Mouse (Mus musculus) MEL (cell line): ENCODE results near the gene Pam16.

Experiments used
- CTCF ChIP-seq, 3 experiments: IDR thresholded peaks in 2 of 3; conservative IDR thresholded peaks in 1 of 3; 2 replicates each; pipeline ENCODE4 v1.5.1; 2011 to 2012; ENCODE audit warnings: low read length in 3 of 3, low read depth in 2 of 3, mild to moderate bottlenecking in 2 of 3, improper control_type of control experiment in 1 of 3, inconsistent platforms in 1 of 3, mixed read lengths in 1 of 3, moderate library complexity in 1 of 3; ENCODE audit not compliant: control insufficient read depth in 1 of 3, insufficient read depth in 1 of 3, poor library complexity in 1 of 3, severe bottlenecking in 1 of 3
- GATA1 ChIP-seq: IDR thresholded peaks from 2 replicates; pipeline ENCODE4 v1.6.1; 2011; ENCODE audit warnings: low read depth, low read length, improper control_type of control experiment
- MYC ChIP-seq: IDR thresholded peaks from 2 replicates; pipeline ENCODE4 v1.6.1; 2011; ENCODE audit warnings: low read depth, mild to moderate bottlenecking, low read length, improper control_type of control experiment, moderate library complexity
- POLR2A ChIP-seq, 2 experiments: IDR thresholded peaks; 2 replicates each; pipeline ENCODE4 v1.6.1; 2011 to 2012; ENCODE audit warnings: low read length in 2 of 2, mild to moderate bottlenecking in 2 of 2, control low read depth in 1 of 2, improper control_type of control experiment in 1 of 2, low read depth in 1 of 2, moderate library complexity in 1 of 2; ENCODE audit not compliant: control insufficient read depth in 1 of 2, insufficient read depth in 1 of 2, poor library complexity in 1 of 2
- SIN3A ChIP-seq: IDR thresholded peaks from 2 replicates; pipeline ENCODE4 v1.6.1; 2012; ENCODE audit warnings: low read length, improper control_type of control experiment, inconsistent platforms
- SMC3 ChIP-seq: IDR thresholded peaks from 2 replicates; pipeline ENCODE4 v1.6.1; 2011; ENCODE audit warnings: low read depth, low read length, improper control_type of control experiment

DNA sequence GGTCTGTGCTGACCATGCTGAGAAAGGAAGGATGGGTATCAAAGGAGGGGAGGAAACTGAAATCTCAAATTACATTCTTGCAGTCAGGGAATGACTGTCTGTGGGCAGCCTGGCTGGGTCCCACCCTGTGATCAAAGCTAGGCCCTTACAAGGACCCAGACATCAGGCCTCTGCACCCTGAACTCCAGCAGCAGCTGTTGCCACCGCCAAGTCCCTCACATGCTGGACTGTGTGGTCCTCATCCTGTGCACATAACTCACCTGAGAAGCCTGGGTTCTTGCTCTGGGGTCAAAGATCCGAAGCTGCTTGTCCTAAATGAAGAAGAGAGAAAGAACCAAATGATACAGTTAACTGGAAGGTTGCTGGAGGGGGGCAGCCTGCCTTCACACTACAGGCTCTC, 36.8 kb upstream of the Pam16 start:
- TF ChIP-seq MYC (no peak), SMC3 (no peak), CTCF (IDR thresholded peaks at IDR 0.05 in 2 of 3, conservative IDR thresholded peaks at IDR 0.05 in 1 of 3; ENCODE audit: control insufficient read depth in 1 of 3, insufficient read depth in 1 of 3, low read depth in 2 of 3, low read length in 3 of 3, poor library complexity in 1 of 3, severe bottlenecking in 1 of 3) (no peak), GATA1 (no peak), SIN3A (no peak), POLR2A (IDR thresholded peaks at IDR 0.05; ENCODE audit: control insufficient read depth in 1 of 2, insufficient read depth in 1 of 2, low read depth in 1 of 2, low read length in 2 of 2, poor library complexity in 1 of 2) (no peak)
